Comparison of ENCODE assay signal across 8 mouse cellular contexts in the genomic region with DNA sequence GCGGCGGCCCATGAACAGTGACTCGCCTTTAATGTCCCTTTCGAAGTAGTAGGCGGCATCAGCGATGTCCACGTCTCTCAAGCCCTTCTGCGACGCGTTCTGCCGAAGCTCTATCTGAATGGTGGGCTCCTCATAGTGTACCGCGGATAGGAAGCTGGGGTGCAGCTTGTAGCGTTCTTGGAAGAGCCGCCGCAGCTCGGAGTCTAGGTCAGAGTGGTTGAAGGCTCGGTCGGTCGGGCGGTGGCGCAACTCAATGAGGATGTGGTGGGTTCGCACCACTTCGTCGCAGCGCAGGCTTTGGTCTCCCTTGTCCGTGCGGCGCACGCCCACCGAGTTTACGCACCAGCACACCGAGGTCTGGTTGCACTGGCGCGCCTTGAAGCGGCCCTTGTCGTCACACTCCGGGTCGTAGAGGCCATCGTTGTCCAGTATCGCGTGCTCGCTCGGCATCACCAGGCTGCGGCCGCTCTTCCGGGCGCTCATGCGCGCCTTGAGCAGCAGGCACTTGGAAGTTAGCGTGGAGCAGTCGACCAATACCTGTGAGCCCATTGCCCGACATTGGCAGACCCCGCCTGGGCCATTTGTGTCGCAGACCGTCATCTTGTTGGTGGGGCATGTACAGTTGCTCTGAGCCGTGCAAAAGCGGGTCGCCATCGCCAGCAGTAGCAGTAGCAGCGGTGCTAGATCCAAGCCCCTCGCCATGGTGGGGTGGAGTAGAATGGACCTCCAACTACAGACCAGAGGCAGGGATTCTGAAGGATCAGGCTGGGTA. TPM values are rescaled to one million over a fixed set of nuclear protein-coding genes. Genes with fewer than 3 reads are reported as not detected.
DNase-seq lines count a peak whose midpoint lies in the region; ATAC-seq and TF ChIP-seq lines count a peak whose summit lies in the region.

No protein-coding gene starts in this region.

- no peaks in the 10 kb centered on the region for H3K9me3 ChIP-seq in stomach, embryonic 14.5 days (ENCODE audit: control insufficient read depth, low read depth, low read length)

- no peak for TF ChIP-seq CTCF in embryonic fibroblast, embryonic 13.5 days (IDR thresholded peaks at IDR 0.05; ENCODE audit: borderline replicate concordance, insufficient read depth, low read length)

- 0 out of 2 replicates have a peak overlapping the region, but pooled peaks have one; percentile 6 for H3K9ac ChIP-seq in stomach, embryonic 14.5 days (replicated peaks; ENCODE audit: low read depth, low read length)

- peak; percentile 34 for ATAC-seq in megakaryocyte, adult 5-6 weeks (ENCODE audit: poor library complexity, severe bottlenecking)
- peak; percentile 34; the same call in 1 of the 2 replicates for ATAC-seq in stomach, embryonic 14.5 days (ENCODE audit: insufficient number of reproducible peaks, insufficient read depth, low FRiP score, low read depth)

- peak overlapping the region; percentile 21; the same call in 1 of the 2 replicates for H3K4me3 ChIP-seq in embryonic fibroblast, embryonic 13.5 days (ENCODE audit: insufficient read depth, low read length)
- H3K4me3 ChIP-seq in stomach, embryonic 14.5 days (ENCODE audit: low read depth, low read length): peak overlapping the region; percentile 39

- H3K27me3 ChIP-seq in stomach, embryonic 14.5 days (ENCODE audit: control insufficient read depth, insufficient read depth, low read length): peaks cover 38% of the 10 kb centered on the region

- peak overlapping the region; percentile 69 for H3K4me2 ChIP-seq in stomach, embryonic 14.5 days (replicated peaks; ENCODE audit: low read depth, low read length)

- 1% methylated on average over 62 of the region's 62 CpGs for WGBS in stomach, embryonic 14.5 days

- H3K27ac ChIP-seq in embryonic fibroblast, embryonic 13.5 days (ENCODE audit: insufficient read depth, low read length): no peak overlapping the region
- H3K27ac ChIP-seq in stomach, embryonic 14.5 days (ENCODE audit: low read length): 0 out of 2 replicates have a peak overlapping the region, but pooled peaks have one; percentile 30

- H3K4me1 ChIP-seq in embryonic fibroblast, embryonic 13.5 days (ENCODE audit: control insufficient read depth, insufficient read depth, low read length): no peaks in the 10 kb centered on the region
- no peaks in the 10 kb centered on the region; the same call in 1 of the 2 replicates for H3K4me1 ChIP-seq in stomach, embryonic 14.5 days (ENCODE audit: control insufficient read depth, insufficient read depth, low read length)

- TF ChIP-seq POLR2A in embryonic fibroblast, embryonic 13.5 days (IDR thresholded peaks at IDR 0.05; ENCODE audit: low read depth, low read length): no peak

- DNase-seq in thymus, postnatal 0 days (ENCODE audit: low spot score): peak; percentile 15
- DNase-seq in thymus, adult 18-20 months: no peak
- DNase-seq in kidney, postnatal 10 days: peak; percentile 53
- no peak for DNase-seq in gastrocnemius, postnatal 25 days
- DNase-seq in gastrocnemius, adult 8-10 months (ENCODE audit: low spot score in 2 of 2): no peak

- no peaks in the 10 kb centered on the region for H3K36me3 ChIP-seq in stomach, embryonic 14.5 days (ENCODE audit: control insufficient read depth, insufficient read depth, low read length)

RNA-seq across cellular contexts. Expression of gene Tacstd2, which starts 0.4 kb away (rescaled TPM):
- 5.8 and 7.1 TPM in 2 replicates for polyA plus RNA-seq in thymus, postnatal 0 days (2015; fragmentation: Nextera tagmentation; extraction: Ambion mirVana)
- polyA plus RNA-seq in embryonic fibroblast, embryonic 13.5 days (2011; ENCODE audit: insufficient read length, low read depth, missing spikeins): not detected in 2 replicates
- 9.8 and 11.4 TPM in 2 replicates for total RNA-seq in megakaryocyte, adult 5-6 weeks (2015)
- 8.5 and 13.0 TPM in 2 replicates for total RNA-seq in megakaryocyte, adult 5-6 weeks (2017)
- polyA plus RNA-seq in stomach, embryonic 14.5 days (2014; fragmentation: Nextera tagmentation; extraction: Ambion mirVana): 55.0 and 63.8 TPM in 2 replicates
- not detected for total RNA-seq in gastrocnemius, postnatal 25 days (2021)
- total RNA-seq in gastrocnemius, adult 8-10 months (2022): not detected

RNA-seq across cellular contexts. Expression of gene Il23r, which starts 43.5 kb away (rescaled TPM):
- 1.3 and 1.8 TPM in 2 replicates for polyA plus RNA-seq in thymus, postnatal 0 days (2015; fragmentation: Nextera tagmentation; extraction: Ambion mirVana)
- not detected in 2 replicates for polyA plus RNA-seq in embryonic fibroblast, embryonic 13.5 days (2011; ENCODE audit: insufficient read length, low read depth, missing spikeins)
- 0.18 TPM in 1 of 2 replicates, not detected in the other for total RNA-seq in megakaryocyte, adult 5-6 weeks (2015)
- total RNA-seq in megakaryocyte, adult 5-6 weeks (2017): 0.08 and 0.11 TPM in 2 replicates
- not detected in 2 replicates for polyA plus RNA-seq in stomach, embryonic 14.5 days (2014; fragmentation: Nextera tagmentation; extraction: Ambion mirVana)
- total RNA-seq in gastrocnemius, postnatal 25 days (2021): not detected
- total RNA-seq in gastrocnemius, adult 8-10 months (2022): not detected

Comparison
In these comparisons a context has a peak if more than half of its experiments do, and no peak if none do; other contexts are left out.
1. DNase-seq: peak in thymus, postnatal 0 days (single experiment) and kidney, postnatal 10 days (single experiment); none in thymus, adult 18-20 months (0 of 2), gastrocnemius, postnatal 25 days (single experiment) and gastrocnemius, adult 8-10 months (0 of 2).
2. RNA of gene Tacstd2, which starts 0.4 kb away (total RNA-seq): 8.5 to 13.0 TPM in megakaryocyte, adult 5-6 weeks; not detected in gastrocnemius, postnatal 25 days and not detected in gastrocnemius, adult 8-10 months; every median in the first group is over 4 times any median in the second.